Mouse (Mus musculus): Measurements from ENCODE around the gene Hadhb. TPM values are rescaled to one million over a fixed set of nuclear protein-coding genes. Genes with fewer than 3 reads are reported as not detected.

The Hadhb gene
- 111 and 112 TPM in 2 replicates for polyA plus RNA-seq (2016; fragmentation: Nextera tagmentation; extraction: Ambion mirVana)

DNA sequence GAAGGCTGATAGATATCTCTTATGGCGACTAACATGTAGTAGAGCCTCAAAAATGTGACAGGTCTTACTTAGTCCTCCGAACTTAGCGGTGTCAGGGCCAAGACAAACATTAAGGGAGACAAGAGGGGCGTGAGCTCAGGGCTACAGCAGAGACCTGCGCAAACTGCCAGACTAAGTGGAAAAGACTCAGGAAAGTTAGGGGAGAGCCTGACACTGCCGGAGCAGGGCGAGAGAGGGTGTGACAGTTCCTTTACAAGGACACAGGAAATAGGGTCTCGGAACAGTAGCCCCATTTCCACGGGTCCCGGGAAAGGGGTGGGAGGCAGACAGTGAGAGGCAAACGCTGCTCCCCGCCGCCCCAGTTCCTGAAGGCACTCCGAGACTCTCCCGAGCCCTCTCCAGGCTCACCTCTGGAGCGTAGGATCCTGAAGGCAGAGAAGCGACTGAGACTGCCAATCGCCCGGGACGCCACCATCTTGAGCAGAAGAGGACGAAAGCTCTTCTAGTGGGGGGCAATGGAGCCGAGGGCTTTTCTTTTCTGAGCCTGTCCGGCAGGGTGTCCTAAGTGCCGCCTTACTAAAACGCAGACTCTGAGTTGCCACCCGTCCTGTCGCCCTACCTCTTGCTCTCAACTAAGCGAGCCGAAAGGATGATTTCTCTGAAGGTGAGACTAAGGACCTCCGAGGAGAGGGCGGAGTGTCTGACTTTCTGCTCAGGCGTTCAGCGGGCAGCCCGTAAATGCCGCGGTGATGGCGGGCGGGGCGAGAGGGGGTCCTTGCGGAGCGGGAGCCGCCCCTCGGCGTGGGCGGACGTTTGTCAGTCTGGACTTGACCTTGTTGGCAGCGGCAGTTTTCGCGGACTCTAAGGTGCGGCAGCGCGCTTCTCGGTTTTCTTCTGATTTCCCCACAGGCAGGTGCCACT is at the start of gene Hadhb, which contains the start of gene Hadha:
Hadhb (plus strand) TSS at position 775 of the 921 bp plus-strand sequence.
Hadha (minus strand) TSS at position 689 of the 921 bp plus-strand sequence.
- peak within 1 kb of the TSS; percentile 99 for H3K27ac ChIP-seq
- H3K4me1 ChIP-seq = peaks cover 36% of the 10 kb centered on the region
- no peaks in the 10 kb centered on the region for H3K27me3 ChIP-seq (ENCODE audit: poor library complexity, severe bottlenecking)
- 0 out of 2 replicates have a peak, but pooled peaks cover 2% of the 10 kb centered on the region for H3K36me3 ChIP-seq (replicated peaks)
- WGBS = under 1% methylated on average over 53 of the region's 53 CpGs
- H3K4me3 ChIP-seq = peak within 1 kb of the TSS; percentile 89
- DNase-seq (ENCODE audit: extremely low spot score, low spot score) = peak; percentile 91
- no peaks in the 10 kb centered on the region for H3K9me3 ChIP-seq

DNA sequence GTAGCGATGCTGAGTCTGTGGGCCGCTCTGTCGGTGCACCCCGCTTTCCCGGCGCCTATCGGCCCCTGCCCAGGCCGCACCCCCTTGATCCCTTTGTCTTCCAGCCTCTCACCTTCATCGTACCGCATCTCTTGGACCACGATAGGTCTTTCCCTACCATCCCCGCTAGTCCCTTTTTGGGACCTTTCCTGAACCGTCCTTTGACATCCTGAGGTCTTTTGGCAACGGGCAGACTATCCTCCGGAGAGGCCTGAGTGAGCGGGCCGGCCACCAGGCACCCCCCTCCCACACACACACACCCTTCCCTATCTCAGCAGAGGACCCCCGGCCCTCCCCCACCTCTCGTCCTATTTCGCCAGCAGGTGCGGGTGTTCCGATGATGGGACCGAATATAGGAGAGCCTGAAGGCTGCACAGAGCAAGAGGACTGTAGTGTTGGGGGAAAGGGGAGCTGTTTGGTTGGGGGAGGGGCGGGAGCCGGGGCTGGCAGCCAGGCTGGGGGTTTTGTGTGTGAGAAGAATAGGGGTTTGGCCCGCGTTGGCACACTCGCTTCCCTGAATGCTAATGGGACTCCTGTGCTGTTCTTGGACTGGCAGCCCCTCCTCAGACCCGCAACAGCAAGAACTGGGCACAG is 49.3 kb upstream of the Hadhb start, which contains the start of gene 3110082J24Rik:
3110082J24Rik (minus strand) TSS at position 419 of the 633 bp plus-strand sequence.
- Histone ChIP-seq H3K9me3 (no peaks in the 10 kb centered on the region), H3K4me3 (peak within 1 kb of the TSS; percentile 67), H3K4me1 (peaks cover 61% of the 10 kb centered on the region), H3K27me3 (ENCODE audit: poor library complexity, severe bottlenecking) (peaks cover 83% of the 10 kb centered on the region), H3K36me3 (replicated peaks) (no peaks in the 10 kb centered on the region), H3K27ac (peak within 1 kb of the TSS; percentile 85)
- under 1% methylated on average over 29 of the region's 29 CpGs for WGBS
- DNase-seq (ENCODE audit: extremely low spot score, low spot score) = peak; percentile 43

DNA sequence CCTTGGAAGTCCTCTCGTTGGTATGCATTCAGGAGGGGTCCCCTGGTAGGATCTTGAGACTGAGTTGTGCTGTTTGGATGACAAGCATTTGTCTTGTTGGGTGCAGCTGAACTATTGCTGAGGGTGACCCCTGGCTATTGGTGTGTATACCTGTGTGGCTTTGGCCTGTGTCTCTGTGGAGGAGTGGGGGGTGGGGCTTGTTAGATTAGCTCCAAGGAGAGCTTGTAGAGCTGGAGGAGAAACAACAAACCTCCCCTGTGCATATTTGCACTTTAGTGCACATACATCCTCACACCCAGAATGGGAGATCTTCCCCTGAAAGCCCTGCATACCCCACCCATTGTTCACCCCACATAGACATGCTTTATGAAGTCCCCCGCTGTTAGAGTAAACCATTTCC is 48.3 kb upstream of the Hadhb start:
- 4% methylated on average over 2 of the region's 2 CpGs for WGBS
- Histone ChIP-seq H3K4me1 (peaks cover 71% of the 10 kb centered on the region), H3K27me3 (ENCODE audit: poor library complexity, severe bottlenecking) (peaks cover 93% of the 10 kb centered on the region), H3K9me3 (no peaks in the 10 kb centered on the region), H3K4me3 (peak overlapping the region; percentile 67), H3K27ac (peak overlapping the region; percentile 85), H3K36me3 (replicated peaks) (no peaks in the 10 kb centered on the region)
- no peak for DNase-seq (ENCODE audit: extremely low spot score, low spot score)

DNA sequence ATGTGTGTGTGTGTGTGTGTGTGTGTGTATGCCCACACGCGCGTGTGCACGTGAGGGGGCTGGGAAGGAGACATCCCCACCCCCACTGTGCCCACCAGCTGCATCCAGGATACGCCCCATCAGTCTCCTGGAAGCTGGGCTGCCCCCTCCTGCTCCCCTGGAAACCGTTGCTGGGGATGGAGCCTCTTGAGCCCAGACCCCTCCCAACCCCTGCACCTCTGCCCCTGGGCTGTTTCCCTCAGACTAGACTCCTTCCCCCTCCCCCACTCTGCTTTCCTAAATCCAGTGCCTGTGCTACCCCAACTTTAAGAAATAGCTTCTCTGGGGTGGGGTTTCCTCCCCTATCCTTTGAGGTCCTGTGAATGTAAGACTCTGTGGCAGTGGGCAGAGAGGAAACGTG is 47.9 kb upstream of the Hadhb start:
- peaks cover 97% of the 10 kb centered on the region for H3K27me3 ChIP-seq (ENCODE audit: poor library complexity, severe bottlenecking)
- H3K4me3 ChIP-seq = peak overlapping the region; percentile 67
- peak overlapping the region; percentile 85 for H3K27ac ChIP-seq
- DNase-seq (ENCODE audit: extremely low spot score, low spot score) = peak; percentile 59
- peaks cover 72% of the 10 kb centered on the region for H3K4me1 ChIP-seq
- WGBS = 3% methylated on average over 7 of the region's 7 CpGs
- H3K9me3 ChIP-seq = no peaks in the 10 kb centered on the region
- no peaks in the 10 kb centered on the region for H3K36me3 ChIP-seq (replicated peaks)

DNA sequence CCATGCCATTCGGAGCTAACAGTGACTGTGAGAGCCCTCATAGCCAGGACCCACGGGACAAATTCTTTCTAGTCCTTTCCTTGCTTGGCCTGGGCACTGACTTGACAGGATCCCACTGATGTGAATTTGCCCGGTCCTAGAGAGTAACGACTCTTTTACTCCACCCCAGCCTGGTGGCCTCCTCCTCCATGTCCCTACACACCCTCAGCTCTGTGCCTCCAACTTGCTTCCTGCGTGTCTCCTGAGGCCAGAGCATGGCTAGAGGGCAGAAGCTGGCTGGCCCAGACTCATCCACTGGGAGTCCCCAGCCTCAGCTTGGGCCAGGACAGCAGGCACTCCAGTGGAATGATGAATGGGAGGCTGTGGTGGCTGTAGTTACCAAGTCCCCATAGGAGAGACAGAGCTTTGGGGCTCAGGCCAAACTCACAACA is 47.4 kb upstream of the Hadhb start:
- H3K9me3 ChIP-seq = no peaks in the 10 kb centered on the region
- 7% methylated on average over 5 of the region's 5 CpGs for WGBS
- peaks cover 100% of the 10 kb centered on the region for H3K27me3 ChIP-seq (ENCODE audit: poor library complexity, severe bottlenecking)
- peaks cover 72% of the 10 kb centered on the region for H3K4me1 ChIP-seq
- H3K4me3 ChIP-seq = peak overlapping the region; percentile 67
- no peaks in the 10 kb centered on the region for H3K36me3 ChIP-seq (replicated peaks)
- no peak for DNase-seq (ENCODE audit: extremely low spot score, low spot score)
- H3K27ac ChIP-seq = peak overlapping the region; percentile 85

DNA sequence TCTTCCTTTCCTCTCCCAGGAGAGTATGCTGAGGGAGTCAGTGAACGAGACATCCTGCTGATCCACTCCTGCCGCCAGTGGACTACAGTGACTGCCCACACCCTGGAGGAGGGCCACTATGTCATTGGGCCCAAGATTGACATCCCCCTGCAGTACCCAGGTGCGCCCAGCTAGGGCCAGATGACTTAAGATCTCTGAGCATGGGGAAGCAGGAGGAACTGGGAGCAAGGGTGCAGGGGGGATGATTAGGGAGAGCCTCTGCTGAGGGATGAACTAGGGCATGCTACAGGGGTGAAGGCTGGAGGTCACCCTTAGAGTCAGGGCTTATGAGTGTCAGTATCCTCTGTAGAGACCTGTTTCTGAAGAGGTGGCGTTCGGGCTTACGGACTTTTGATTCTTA is 46.8 kb upstream of the Hadhb start:
- 61% methylated on average over 6 of the region's 6 CpGs for WGBS

DNA sequence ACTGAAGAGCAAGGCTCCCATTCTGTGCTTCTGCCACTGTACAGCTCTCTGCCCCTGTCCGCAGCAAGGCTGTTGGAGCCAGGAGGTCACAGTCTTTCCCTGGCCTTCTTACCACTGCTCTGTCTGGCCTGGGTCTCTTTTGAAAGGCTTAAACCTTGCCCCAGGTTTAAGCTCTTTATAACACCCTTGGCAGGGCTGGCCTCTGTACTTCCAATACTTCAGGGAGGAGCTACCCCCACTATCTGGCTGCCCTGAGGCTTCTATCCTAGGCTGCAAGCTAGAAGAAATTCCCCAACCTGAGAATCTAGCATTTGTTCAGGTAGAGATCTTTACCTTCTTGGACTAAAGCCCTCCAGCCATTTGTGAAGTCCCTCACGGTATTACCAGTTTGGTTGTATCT is 45.1 kb upstream of the Hadhb start:
- DNase-seq (ENCODE audit: extremely low spot score, low spot score) = no peak
- Histone ChIP-seq H3K27me3 (ENCODE audit: poor library complexity, severe bottlenecking) (peaks cover 100% of the 10 kb centered on the region), H3K9me3 (no peaks in the 10 kb centered on the region), H3K4me1 (peaks cover 87% of the 10 kb centered on the region), H3K4me3 (peak overlapping the region; percentile 37; the same call in 1 of the 2 replicates), H3K27ac (peak overlapping the region; percentile 76), H3K36me3 (replicated peaks) (no peaks in the 10 kb centered on the region; the same call in 1 of the 2 replicates)
- WGBS = 25% methylated on average over 2 of the region's 2 CpGs

More for the DNA sequence above, 46.8 kb upstream of the Hadhb start:
- Histone ChIP-seq H3K27me3 (ENCODE audit: poor library complexity, severe bottlenecking) (peaks cover 100% of the 10 kb centered on the region), H3K36me3 (replicated peaks) (no peaks in the 10 kb centered on the region; the same call in 1 of the 2 replicates), H3K9me3 (no peaks in the 10 kb centered on the region), H3K4me1 (peaks cover 74% of the 10 kb centered on the region), H3K4me3 (no peak overlapping the region), H3K27ac (peak overlapping the region; percentile 85)
- DNase-seq (ENCODE audit: extremely low spot score, low spot score) = no peak

DNA sequence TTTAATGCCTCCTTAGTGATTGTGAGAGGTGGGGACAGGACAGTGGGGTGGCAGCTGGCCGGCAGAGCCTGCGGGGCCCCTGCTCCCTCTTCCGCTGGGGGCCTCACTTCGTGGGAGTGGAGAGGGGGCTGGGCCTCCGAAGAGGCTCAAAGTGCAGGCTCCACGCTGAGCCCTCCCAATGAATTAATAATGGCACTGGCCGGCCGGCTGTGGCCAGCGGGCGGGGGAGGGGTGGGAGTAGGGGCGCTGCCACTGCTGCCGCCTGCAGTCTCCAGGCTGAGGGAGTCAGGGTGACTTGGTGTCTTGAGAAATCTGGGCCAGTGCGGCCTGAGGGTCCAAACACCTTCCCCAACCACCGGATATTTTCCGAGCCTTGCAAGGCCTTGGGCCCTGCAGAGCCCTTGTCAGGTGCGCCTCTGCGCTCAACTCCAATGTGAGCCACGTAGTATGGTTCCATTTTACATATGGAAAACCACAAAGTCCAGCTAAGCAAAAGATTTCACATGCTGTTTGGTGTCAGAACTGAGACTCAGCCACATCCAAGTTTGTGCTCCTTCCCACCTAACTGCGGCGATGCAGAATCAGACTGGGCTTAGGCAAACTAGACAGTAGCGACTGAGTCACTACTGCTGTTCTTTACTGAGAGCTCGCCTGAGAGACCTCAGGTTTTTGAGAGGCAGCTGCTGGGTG is 44.5 kb upstream of the Hadhb start:
- 3% methylated on average over 22 of the region's 22 CpGs for WGBS
- DNase-seq (ENCODE audit: extremely low spot score, low spot score) = peak; percentile 53
- peaks cover 100% of the 10 kb centered on the region for H3K27me3 ChIP-seq (ENCODE audit: poor library complexity, severe bottlenecking)

DNA sequence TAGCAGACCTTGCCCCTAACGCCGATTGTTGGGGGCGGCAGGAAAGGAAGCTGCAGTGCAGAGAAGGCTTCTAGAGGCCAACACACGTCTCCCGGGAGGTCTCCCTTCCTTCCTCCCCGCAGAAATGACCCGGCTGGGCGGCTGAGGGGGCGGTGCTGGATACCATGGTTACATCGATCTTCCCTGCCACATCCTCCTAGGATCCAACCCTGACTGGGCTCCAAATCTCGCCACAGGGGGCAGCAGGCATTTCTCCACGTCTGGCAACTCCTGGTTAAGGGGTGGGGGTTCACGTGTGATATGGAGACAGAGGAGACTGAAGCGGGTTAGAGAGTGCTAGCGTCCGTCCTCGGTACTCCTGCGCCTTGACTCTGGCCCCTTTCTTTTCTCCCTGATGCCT is 43.9 kb upstream of the Hadhb start:
- Histone ChIP-seq H3K9me3 (no peaks in the 10 kb centered on the region), H3K4me3 (peak overlapping the region; percentile 37), H3K4me1 (peaks cover 76% of the 10 kb centered on the region), H3K36me3 (replicated peaks) (peaks cover 2% of the 10 kb centered on the region), H3K27me3 (ENCODE audit: poor library complexity, severe bottlenecking) (peaks cover 100% of the 10 kb centered on the region), H3K27ac (peak overlapping the region; percentile 76)
- 4% methylated on average over 18 of the region's 18 CpGs for WGBS
- peak; percentile 68 for DNase-seq (ENCODE audit: extremely low spot score, low spot score)

More for the DNA sequence above, 44.5 kb upstream of the Hadhb start:
- Histone ChIP-seq H3K9me3 (no peaks in the 10 kb centered on the region), H3K27ac (peak overlapping the region; percentile 76), H3K4me3 (peak overlapping the region; percentile 37), H3K36me3 (replicated peaks) (no peaks in the 10 kb centered on the region; the same call in 1 of the 2 replicates), H3K4me1 (peaks cover 82% of the 10 kb centered on the region)

DNA sequence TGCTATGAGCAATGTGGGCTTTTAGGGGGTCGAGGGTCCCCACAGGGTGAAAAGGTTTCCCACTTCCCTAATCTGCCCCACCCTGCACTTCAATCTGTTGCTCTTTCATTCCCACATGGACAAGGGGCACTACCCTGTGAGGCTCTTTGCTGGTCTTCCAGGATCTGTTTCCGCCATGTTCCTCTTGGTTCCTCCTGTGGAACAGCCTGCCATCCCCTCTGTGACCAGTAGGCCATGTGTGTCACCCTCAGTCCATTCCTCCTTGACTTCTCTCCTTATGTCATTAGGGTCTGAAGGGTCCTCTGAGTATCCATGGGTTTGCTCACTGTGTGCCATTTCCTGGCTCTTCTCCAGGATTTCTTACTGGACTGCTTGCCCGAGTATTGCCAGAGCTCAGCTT is 43.3 kb upstream of the Hadhb start:
- DNase-seq (ENCODE audit: extremely low spot score, low spot score) = no peak
- Histone ChIP-seq H3K4me1 (peaks cover 70% of the 10 kb centered on the region), H3K27me3 (ENCODE audit: poor library complexity, severe bottlenecking) (peaks cover 100% of the 10 kb centered on the region), H3K36me3 (replicated peaks) (peaks cover 9% of the 10 kb centered on the region), H3K4me3 (0 out of 2 replicates have a peak overlapping the region, but pooled peaks have one; percentile 37), H3K27ac (peak overlapping the region; percentile 76), H3K9me3 (no peaks in the 10 kb centered on the region)
- WGBS = 69% methylated on average over 3 of the region's 3 CpGs

DNA sequence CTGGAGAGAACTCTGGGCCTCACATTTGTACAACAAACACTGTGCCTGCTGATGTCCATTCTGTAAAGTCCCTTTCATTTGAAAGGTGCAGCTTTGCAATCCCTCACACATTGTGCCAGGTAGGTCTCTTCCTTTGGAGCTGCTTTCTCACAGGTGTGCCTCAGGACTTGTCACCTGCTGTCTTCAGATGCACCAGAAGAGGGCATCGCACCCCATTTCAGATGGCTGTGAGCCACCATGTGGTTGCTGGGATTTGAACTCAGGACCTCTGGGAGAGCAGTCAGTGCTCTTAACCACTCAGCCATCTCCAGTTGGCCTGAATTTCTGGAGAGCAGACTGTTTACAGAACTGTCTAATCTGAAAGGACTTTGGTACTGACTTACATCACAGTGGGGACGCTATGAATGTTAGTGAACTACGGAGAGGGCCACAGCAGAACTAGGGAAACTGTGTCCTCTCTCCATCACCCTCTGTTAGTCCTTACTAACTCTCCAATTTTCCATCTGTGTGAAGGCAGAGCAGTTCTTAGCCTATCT is 42.4 kb upstream of the Hadhb start:
- DNase-seq (ENCODE audit: extremely low spot score, low spot score) = no peak
- Histone ChIP-seq H3K27me3 (ENCODE audit: poor library complexity, severe bottlenecking) (peaks cover 94% of the 10 kb centered on the region), H3K27ac (no peak overlapping the region), H3K4me1 (peaks cover 61% of the 10 kb centered on the region), H3K36me3 (replicated peaks) (peaks cover 17% of the 10 kb centered on the region), H3K9me3 (no peaks in the 10 kb centered on the region), H3K4me3 (no peak overlapping the region)
- 88% methylated on average over 3 of the region's 3 CpGs for WGBS

Data from forebrain, embryonic 10.5 days (tissue).